Mouse (Mus musculus) frontal cortex, postnatal 14 days (tissue): ENCODE results near the gene Cabp1.

Experiments
- DNase-seq, 2 experiments: peaks; one replicate each; pipeline ENCODE4 v3.0.0; 2022; ENCODE audit warnings: low spot score in 2 of 2

Cabp1 gene

GRCm38 (mm10) chr5:115127421-115128179 is 66.6 kb downstream of the Cabp1 start:
- DNase-seq, result no peak

- DNase-seq, result no peak
Measured at GRCm38 (mm10) chr5:115126578-115127312, 67.4 kb downstream of the Cabp1 start.

- peak; percentile 76 to 80 for DNase-seq
Measured at GRCm38 (mm10) chr5:115125211-115125871, 68.8 kb downstream of the Cabp1 start.

- DNase-seq, result no peak
Measured at GRCm38 (mm10) chr5:115124690-115125089, 69.5 kb downstream of the Cabp1 start.

GRCm38 (mm10) chr5:115120978-115121377 is 73.2 kb downstream of the Cabp1 start:
- DNase-seq, result no peak

- peak in 1 of 2 experiments; percentile 59 for DNase-seq
Measured at GRCm38 (mm10) chr5:115118961-115119570, 75.1 kb downstream of the Cabp1 start, which contains the start of gene Acads. Gene Acads (minus strand): TSS chr5:115119346.
